Mouse (Mus musculus): ENCODE data around the gene Usp39. TPM values are rescaled to one million over a fixed set of nuclear protein-coding genes. Genes with fewer than 3 reads are reported as not detected.

Usp39 gene
- polyA plus RNA-seq, 2 experiments, result 39.1 to 52.2 TPM

DNA sequence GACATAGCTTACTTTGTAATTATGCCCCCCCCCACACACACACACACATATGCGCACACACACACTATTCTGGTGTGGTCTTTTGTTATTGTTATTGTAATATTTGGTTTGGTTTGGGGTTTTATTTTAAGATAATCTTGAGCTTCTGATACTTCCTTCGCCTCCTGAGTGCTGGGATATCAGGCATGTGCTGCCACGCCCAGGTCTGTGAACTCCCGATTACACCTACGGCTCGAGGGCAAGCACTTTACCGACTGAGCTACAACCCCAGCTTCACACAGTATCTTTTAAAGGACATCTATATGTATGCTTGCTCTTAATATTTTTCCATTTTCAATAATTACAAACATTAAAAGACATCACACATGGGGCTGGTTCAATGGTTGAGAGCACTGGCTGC, 65.5 kb downstream of the Usp39 start:
- no peak for TF ChIP-seq POLR2A (IDR thresholded peaks at IDR 0.05; ENCODE audit: borderline replicate concordance, extremely low read depth, insufficient read depth, insufficient read length)
- Histone ChIP-seq H3K27me3 (ENCODE audit: control insufficient read depth, insufficient read depth, low read length) (no peaks in the 10 kb centered on the region), H3K36me3 (ENCODE audit: control insufficient read depth, insufficient read depth, low read length) (no peaks in the 10 kb centered on the region), H3K4me3 (replicated peaks; ENCODE audit: low read length) (no peak overlapping the region), H3K9ac (ENCODE audit: low read depth, low read length, severe bottlenecking) (no peak overlapping the region), H3K27ac (replicated peaks; ENCODE audit: low read depth, low read length) (no peak overlapping the region), H3K9me3 (ENCODE audit: control insufficient read depth, low read length) (no peaks in the 10 kb centered on the region), H3K4me1 (ENCODE audit: control insufficient read depth, insufficient read depth, low read length) (no peaks in the 10 kb centered on the region), H3K4me2 (replicated peaks; ENCODE audit: low read depth, low read length, severe bottlenecking) (no peak overlapping the region)
- no peak for DNase-seq (ENCODE audit: low spot score)
- 75% methylated on average over 7 of the region's 7 CpGs for WGBS
- no peak for ATAC-seq (ENCODE audit: low FRiP score, low read depth)

GRCm38 (mm10) chr6:72278835-72279234, 66.1 kb downstream of the Usp39 start:
- 69% methylated on average over 4 of the region's 4 CpGs for WGBS
- H3K27ac ChIP-seq (replicated peaks; ENCODE audit: low read depth, low read length), result no peak overlapping the region
- H3K4me2 ChIP-seq (replicated peaks; ENCODE audit: low read depth, low read length, severe bottlenecking), result no peak overlapping the region
- ATAC-seq (ENCODE audit: low FRiP score, low read depth) (no peak), DNase-seq (ENCODE audit: low spot score) (no peak)
- TF ChIP-seq POLR2A (IDR thresholded peaks at IDR 0.05; ENCODE audit: borderline replicate concordance, extremely low read depth, insufficient read depth, insufficient read length), result no peak
- no peak overlapping the region for H3K9ac ChIP-seq (ENCODE audit: low read depth, low read length, severe bottlenecking)
- H3K9me3 ChIP-seq (ENCODE audit: control insufficient read depth, low read length), result no peaks in the 10 kb centered on the region
- H3K4me1 ChIP-seq (ENCODE audit: control insufficient read depth, insufficient read depth, low read length), result no peaks in the 10 kb centered on the region
- no peaks in the 10 kb centered on the region for H3K36me3 ChIP-seq (ENCODE audit: control insufficient read depth, insufficient read depth, low read length)
- H3K27me3 ChIP-seq (ENCODE audit: control insufficient read depth, insufficient read depth, low read length), result no peaks in the 10 kb centered on the region
- H3K4me3 ChIP-seq (replicated peaks; ENCODE audit: low read length), result no peak overlapping the region

GRCm38 (mm10) chr6:72277508-72278166, 67.3 kb downstream of the Usp39 start:
- Histone ChIP-seq H3K27ac (replicated peaks; ENCODE audit: low read depth, low read length) (no peak overlapping the region), H3K27me3 (ENCODE audit: control insufficient read depth, insufficient read depth, low read length) (no peaks in the 10 kb centered on the region), H3K9me3 (ENCODE audit: control insufficient read depth, low read length) (no peaks in the 10 kb centered on the region), H3K4me1 (ENCODE audit: control insufficient read depth, insufficient read depth, low read length) (no peaks in the 10 kb centered on the region), H3K4me2 (replicated peaks; ENCODE audit: low read depth, low read length, severe bottlenecking) (no peak overlapping the region), H3K4me3 (replicated peaks; ENCODE audit: low read length) (no peak overlapping the region), H3K9ac (ENCODE audit: low read depth, low read length, severe bottlenecking) (no peak overlapping the region), H3K36me3 (ENCODE audit: control insufficient read depth, insufficient read depth, low read length) (no peaks in the 10 kb centered on the region)
- no peak for TF ChIP-seq POLR2A (IDR thresholded peaks at IDR 0.05; ENCODE audit: borderline replicate concordance, extremely low read depth, insufficient read depth, insufficient read length)
- no peak for ATAC-seq (ENCODE audit: low FRiP score, low read depth)
- 75% methylated on average over 9 of the region's 9 CpGs for WGBS
- DNase-seq (ENCODE audit: low spot score), result no peak

- DNase-seq (ENCODE audit: low spot score), result no peak
Measured at GRCm38 (mm10) chr6:72276972-72277441, 68.0 kb downstream of the Usp39 start.

DNA sequence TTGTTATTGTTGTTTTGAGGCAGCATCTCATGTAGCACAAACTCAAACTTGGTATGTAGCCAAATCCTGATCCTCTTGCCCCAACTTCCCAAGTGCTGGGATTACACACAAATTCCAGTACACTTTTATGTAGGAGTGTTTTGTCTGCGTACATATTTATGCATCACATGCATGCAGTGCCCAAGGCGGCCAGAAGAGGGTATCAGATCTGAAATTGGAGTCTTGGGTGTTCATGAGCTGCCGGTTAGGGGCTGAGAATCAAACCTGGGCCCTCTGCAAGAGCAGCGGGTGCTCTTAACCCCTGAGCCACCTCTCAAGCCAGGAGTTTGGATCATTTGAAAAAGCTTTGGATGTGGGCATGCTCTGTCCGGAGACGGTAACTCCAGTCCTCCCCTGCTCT, 68.8 kb downstream of the Usp39 start:
- no peak overlapping the region for H3K4me3 ChIP-seq (replicated peaks; ENCODE audit: low read length)
- no peaks in the 10 kb centered on the region for H3K4me1 ChIP-seq (ENCODE audit: control insufficient read depth, insufficient read depth, low read length)
- no peaks in the 10 kb centered on the region for H3K27me3 ChIP-seq (ENCODE audit: control insufficient read depth, insufficient read depth, low read length)
- 90% methylated on average over 6 of the region's 6 CpGs for WGBS
- no peak overlapping the region for H3K4me2 ChIP-seq (replicated peaks; ENCODE audit: low read depth, low read length, severe bottlenecking)
- H3K9ac ChIP-seq (ENCODE audit: low read depth, low read length, severe bottlenecking), result no peak overlapping the region
- H3K27ac ChIP-seq (replicated peaks; ENCODE audit: low read depth, low read length), result no peak overlapping the region
- ATAC-seq (ENCODE audit: low FRiP score, low read depth), result no peak
- TF ChIP-seq POLR2A (IDR thresholded peaks at IDR 0.05; ENCODE audit: borderline replicate concordance, extremely low read depth, insufficient read depth, insufficient read length), result no peak
- H3K9me3 ChIP-seq (ENCODE audit: control insufficient read depth, low read length), result no peaks in the 10 kb centered on the region
- no peak for DNase-seq (ENCODE audit: low spot score)
- no peaks in the 10 kb centered on the region for H3K36me3 ChIP-seq (ENCODE audit: control insufficient read depth, insufficient read depth, low read length)

More at GRCm38 (mm10) chr6:72276972-72277441, 68.0 kb downstream of the Usp39 start:
- no peak overlapping the region for H3K4me3 ChIP-seq (replicated peaks; ENCODE audit: low read length)
- no peak overlapping the region for H3K9ac ChIP-seq (ENCODE audit: low read depth, low read length, severe bottlenecking)
- H3K27me3 ChIP-seq (ENCODE audit: control insufficient read depth, insufficient read depth, low read length), result no peaks in the 10 kb centered on the region
- TF ChIP-seq POLR2A (IDR thresholded peaks at IDR 0.05; ENCODE audit: borderline replicate concordance, extremely low read depth, insufficient read depth, insufficient read length), result no peak
- WGBS, result 92% methylated on average over 13 of the region's 13 CpGs
- H3K27ac ChIP-seq (replicated peaks; ENCODE audit: low read depth, low read length), result no peak overlapping the region
- no peaks in the 10 kb centered on the region for H3K9me3 ChIP-seq (ENCODE audit: control insufficient read depth, low read length)
- no peak overlapping the region for H3K4me2 ChIP-seq (replicated peaks; ENCODE audit: low read depth, low read length, severe bottlenecking)
- ATAC-seq (ENCODE audit: low FRiP score, low read depth), result no peak
- H3K4me1 ChIP-seq (ENCODE audit: control insufficient read depth, insufficient read depth, low read length), result no peaks in the 10 kb centered on the region
- no peaks in the 10 kb centered on the region for H3K36me3 ChIP-seq (ENCODE audit: control insufficient read depth, insufficient read depth, low read length)
